In the genomic region with DNA sequence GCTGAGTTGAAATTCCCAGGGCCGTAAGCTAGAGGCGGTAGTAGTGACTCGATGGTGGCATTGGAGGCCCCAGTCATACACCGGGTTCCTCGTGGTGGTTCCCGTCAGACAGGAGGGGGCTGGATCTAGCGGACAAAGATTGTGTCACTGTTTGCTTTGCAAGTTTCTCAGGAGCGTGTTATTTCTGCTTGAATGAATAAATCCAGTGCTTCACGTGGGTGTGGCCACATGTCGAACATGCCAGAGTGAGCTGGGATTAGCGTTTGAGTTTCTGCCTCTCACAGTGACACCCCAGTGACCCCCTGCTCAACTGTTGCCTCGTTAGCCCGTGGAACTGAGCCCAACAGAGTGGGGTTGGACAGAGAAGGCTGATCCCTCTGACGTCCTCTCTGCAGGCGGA, we compare ENCODE assay signal across 10 mouse cellular contexts. TPM values are rescaled to one million over a fixed set of nuclear protein-coding genes. Genes with fewer than 3 reads are reported as not detected.
DNase-seq lines count a peak whose midpoint lies in the region; ATAC-seq and TF ChIP-seq lines count a peak whose summit lies in the region.
"Had no signal": no experiment of that assay in that cellular context is flagged by ENCODE, and none has a peak within 500 bp of the region (broad histone marks: within the 10 kb centered on the region; RNA-seq: fewer than 3 reads in every experiment).

No protein-coding gene starts in this region.

- no peaks in the 10 kb centered on the region for H3K9me3 ChIP-seq in forebrain, embryonic 12.5 days
- no peaks in the 10 kb centered on the region for H3K9me3 ChIP-seq in forebrain, embryonic 16.5 days (ENCODE audit: control insufficient read depth, low read length)
- H3K9me3 ChIP-seq in lung, postnatal 0 days (ENCODE audit: low read length), result no peaks in the 10 kb centered on the region
- H3K9me3 ChIP-seq: limb, embryonic 12.5 days had no signal

- TF ChIP-seq CTCF in lung, postnatal 0 days (IDR thresholded peaks at IDR 0.05), result no peak

- H3K36me3 ChIP-seq in forebrain, embryonic 12.5 days (replicated peaks), result peaks cover 29% of the 10 kb centered on the region
- no peaks in the 10 kb centered on the region for H3K36me3 ChIP-seq in forebrain, embryonic 16.5 days (ENCODE audit: control insufficient read depth, insufficient read depth)
- no peaks in the 10 kb centered on the region for H3K36me3 ChIP-seq in lung, postnatal 0 days (ENCODE audit: insufficient read depth, low read length)

- WGBS in forebrain, embryonic 12.5 days, result 25% methylated on average over 15 of the region's 15 CpGs
- 11% methylated on average over 15 of the region's 15 CpGs for WGBS in forebrain, embryonic 16.5 days
- WGBS in lung, postnatal 0 days, result 42% methylated on average over 15 of the region's 15 CpGs

- no peak for ATAC-seq in forebrain, embryonic 12.5 days (ENCODE audit: low FRiP score)
- ATAC-seq in forebrain, embryonic 16.5 days, result no peak
- ATAC-seq in lung, postnatal 0 days, result peak; percentile 23

- DNase-seq in right cerebral cortex, adult 18-20 months, result peak; percentile 24
- no peak for DNase-seq in right cerebral cortex, postnatal 25 days
- peak; percentile 90 for DNase-seq in lung, postnatal 0 days (ENCODE audit: low spot score)
- peak; percentile 11 for DNase-seq in telencephalon, adult 2 months (ENCODE audit: low read depth, low spot score)
- no peak for DNase-seq in layer of hippocampus, adult 8-10 months (ENCODE audit: low spot score in 2 of 2)
- DNase-seq in ovary, postnatal 14 days (ENCODE audit: low spot score), result no peak
- DNase-seq: adrenal gland, postnatal 14 days had no signal

- H3K9ac ChIP-seq in forebrain, embryonic 12.5 days, result peak overlapping the region; percentile 36; the same call in 1 of the 2 replicates
- no peak overlapping the region for H3K9ac ChIP-seq in forebrain, embryonic 16.5 days (replicated peaks; ENCODE audit: low read depth, low read length)
- H3K9ac ChIP-seq in lung, postnatal 0 days (replicated peaks; ENCODE audit: low read depth), result no peak overlapping the region
- H3K9ac ChIP-seq: limb, embryonic 12.5 days had no signal

- H3K27ac ChIP-seq in forebrain, embryonic 12.5 days, result peak overlapping the region; percentile 46; the same call in 1 of the 2 replicates
- no peak overlapping the region for H3K27ac ChIP-seq in forebrain, embryonic 16.5 days (ENCODE audit: low read length)
- peak overlapping the region; percentile 38; the same call in 1 of the 2 replicates for H3K27ac ChIP-seq in lung, postnatal 0 days (ENCODE audit: low read length)
- H3K27ac ChIP-seq: limb, embryonic 12.5 days had no signal

- TF ChIP-seq EP300 in lung, postnatal 0 days (IDR thresholded peaks at IDR 0.05), result 0 out of 2 replicates have a peak, but pooled peaks have one; percentile 27

- H3K4me1 ChIP-seq in forebrain, embryonic 12.5 days, result peaks cover 39% of the 10 kb centered on the region
- peaks cover 19% of the 10 kb centered on the region for H3K4me1 ChIP-seq in forebrain, embryonic 16.5 days (replicated peaks; ENCODE audit: control insufficient read depth, insufficient read depth, low read length)
- peaks cover 9% of the 10 kb centered on the region; the same call in 1 of the 2 replicates for H3K4me1 ChIP-seq in lung, postnatal 0 days (ENCODE audit: insufficient read depth, low read depth, low read length)

- no peak overlapping the region for H3K4me3 ChIP-seq in forebrain, embryonic 12.5 days (replicated peaks)
- no peak overlapping the region for H3K4me3 ChIP-seq in forebrain, embryonic 16.5 days (replicated peaks; ENCODE audit: low read length)
- H3K4me3 ChIP-seq in lung, postnatal 0 days (ENCODE audit: low read depth, low read length), result no peak overlapping the region
- H3K4me3 ChIP-seq: limb, embryonic 12.5 days had no signal

- H3K4me2 ChIP-seq in forebrain, embryonic 12.5 days, result no peak overlapping the region
- H3K4me2 ChIP-seq in forebrain, embryonic 16.5 days (ENCODE audit: low read length), result no peak overlapping the region
- 0 out of 2 replicates have a peak overlapping the region, but pooled peaks have one; percentile 3 for H3K4me2 ChIP-seq in lung, postnatal 0 days (replicated peaks; ENCODE audit: low read depth, low read length)
- H3K4me2 ChIP-seq: limb, embryonic 12.5 days had no signal

- H3K27me3 ChIP-seq in forebrain, embryonic 12.5 days, result peaks cover 5% of the 10 kb centered on the region; the same call in 1 of the 2 replicates
- H3K27me3 ChIP-seq in forebrain, embryonic 16.5 days (replicated peaks; ENCODE audit: control insufficient read depth, insufficient read depth, low read length), result no peaks in the 10 kb centered on the region
- H3K27me3 ChIP-seq in lung, postnatal 0 days (replicated peaks; ENCODE audit: insufficient read depth, low read length), result no peaks in the 10 kb centered on the region
- H3K27me3 ChIP-seq: limb, embryonic 12.5 days had no signal

RNA-seq across cellular contexts. Expression of gene Plxnb1, which starts 4.7 kb away (rescaled TPM):
- polyA plus RNA-seq in forebrain, embryonic 12.5 days (2016; fragmentation: Nextera tagmentation; extraction: Ambion mirVana), result 39.9 and 44.4 TPM in 2 replicates
- 18.6 and 22.1 TPM in 2 replicates for polyA plus RNA-seq in forebrain, embryonic 16.5 days (2015; fragmentation: Nextera tagmentation; extraction: Ambion mirVana)
- polyA plus RNA-seq in lung, postnatal 0 days (2015; fragmentation: Nextera tagmentation; extraction: Ambion mirVana), result 8.8 and 10.0 TPM in 2 replicates
- total RNA-seq in layer of hippocampus, adult 8-10 months (2022), result 10 to 100 TPM; 82.9 to 99.8 (median 89.8) TPM

RNA-seq across cellular contexts. Expression of gene Tma7, which starts 8.1 kb away (rescaled TPM):
- 734 and 744 TPM in 2 replicates for polyA plus RNA-seq in forebrain, embryonic 12.5 days (2016; fragmentation: Nextera tagmentation; extraction: Ambion mirVana)
- 505 and 526 TPM in 2 replicates for polyA plus RNA-seq in forebrain, embryonic 16.5 days (2015; fragmentation: Nextera tagmentation; extraction: Ambion mirVana)
- 375 and 393 TPM in 2 replicates for polyA plus RNA-seq in lung, postnatal 0 days (2015; fragmentation: Nextera tagmentation; extraction: Ambion mirVana)
- 100 to 1,000 TPM; 284 to 327 (median 306) TPM for total RNA-seq in layer of hippocampus, adult 8-10 months (2022)

RNA-seq across cellular contexts. Expression of gene Ccdc51, which starts 8.2 kb away (rescaled TPM):
- polyA plus RNA-seq in forebrain, embryonic 12.5 days (2016; fragmentation: Nextera tagmentation; extraction: Ambion mirVana), result 13.9 and 14.9 TPM in 2 replicates
- polyA plus RNA-seq in forebrain, embryonic 16.5 days (2015; fragmentation: Nextera tagmentation; extraction: Ambion mirVana), result 16.9 and 17.5 TPM in 2 replicates
- 6.8 and 7.2 TPM in 2 replicates for polyA plus RNA-seq in lung, postnatal 0 days (2015; fragmentation: Nextera tagmentation; extraction: Ambion mirVana)
- total RNA-seq in layer of hippocampus, adult 8-10 months (2022), result 1 to 10 TPM; 7.8 to 9.2 (median 8.9) TPM

RNA-seq across cellular contexts. Expression of gene Atrip, which starts 16.5 kb away (rescaled TPM):
- polyA plus RNA-seq in forebrain, embryonic 12.5 days (2016; fragmentation: Nextera tagmentation; extraction: Ambion mirVana), result 32.4 and 32.5 TPM in 2 replicates
- 36.0 and 38.3 TPM in 2 replicates for polyA plus RNA-seq in forebrain, embryonic 16.5 days (2015; fragmentation: Nextera tagmentation; extraction: Ambion mirVana)
- 11.4 and 12.6 TPM in 2 replicates for polyA plus RNA-seq in lung, postnatal 0 days (2015; fragmentation: Nextera tagmentation; extraction: Ambion mirVana)
- 10 to 100 TPM; 26.3 to 31.2 (median 28.3) TPM for total RNA-seq in layer of hippocampus, adult 8-10 months (2022)

RNA-seq across cellular contexts. Expression of gene Trex1, which starts 30.9 kb away (rescaled TPM):
- polyA plus RNA-seq in forebrain, embryonic 12.5 days (2016; fragmentation: Nextera tagmentation; extraction: Ambion mirVana), result 8.4 and 8.9 TPM in 2 replicates
- polyA plus RNA-seq in forebrain, embryonic 16.5 days (2015; fragmentation: Nextera tagmentation; extraction: Ambion mirVana), result 16.1 and 17.9 TPM in 2 replicates
- 19.3 and 20.9 TPM in 2 replicates for polyA plus RNA-seq in lung, postnatal 0 days (2015; fragmentation: Nextera tagmentation; extraction: Ambion mirVana)
- total RNA-seq in layer of hippocampus, adult 8-10 months (2022), result 10 to 100 TPM; 13.7 to 18.3 (median 16.4) TPM

Comparison
In these comparisons a context has a peak if more than half of its experiments do, and no peak if none do; other contexts are left out.
1. DNase-seq: peak in right cerebral cortex, adult 18-20 months (single experiment), lung, postnatal 0 days (single experiment) and telencephalon, adult 2 months (single experiment); none in right cerebral cortex, postnatal 25 days (single experiment), layer of hippocampus, adult 8-10 months (0 of 2) and ovary, postnatal 14 days (single experiment).